ENCODE assay signal across 8 mouse cellular contexts in the genomic region with DNA sequence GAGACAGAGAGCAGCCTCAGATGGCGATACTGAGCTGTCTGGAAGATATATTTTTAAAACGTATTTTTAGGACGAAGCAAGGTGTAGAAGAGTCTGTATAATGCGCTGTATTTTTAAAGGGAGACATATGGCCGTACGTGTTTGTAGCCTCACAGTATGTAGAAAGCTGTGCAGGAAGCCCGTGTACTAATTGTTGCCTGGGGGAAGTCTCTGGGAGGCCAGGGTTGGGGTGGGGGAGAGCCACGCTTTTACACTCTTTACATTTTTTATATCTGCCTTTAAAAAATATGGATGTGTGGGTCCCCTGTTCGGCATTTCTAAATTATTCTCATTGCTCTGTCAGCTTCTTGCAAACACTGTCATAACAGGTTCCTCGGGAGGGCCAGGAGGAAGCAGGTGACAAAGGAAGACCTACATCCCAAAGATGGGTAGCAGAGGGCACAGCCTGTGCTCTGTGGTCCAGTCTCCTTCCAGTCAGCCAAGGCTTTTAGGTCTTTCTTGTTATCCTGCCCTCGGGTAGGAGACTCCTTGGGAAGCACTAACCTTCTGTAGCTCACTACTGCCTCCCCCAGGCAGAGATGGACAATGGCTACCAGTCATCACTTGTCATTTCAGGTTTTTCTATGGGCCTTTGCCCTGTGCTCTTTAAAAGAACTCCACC.
A peak's percentile ranks its signal among the peaks of the same experiment; 100 is the strongest.
DNase-seq lines count a peak whose midpoint lies in the region; ATAC-seq and TF ChIP-seq lines count a peak whose summit lies in the region.

No protein-coding gene starts in this region.

- no peak overlapping the region for H3K4me2 ChIP-seq in hindbrain, embryonic 12.5 days (replicated peaks)

- H3K4me3 ChIP-seq in E14TG2a.4 (replicated peaks; ENCODE audit: low read length), result no peak overlapping the region
- no peak overlapping the region for H3K4me3 ChIP-seq in hindbrain, embryonic 12.5 days

- no peak overlapping the region for H3K9ac ChIP-seq in hindbrain, embryonic 12.5 days

- ATAC-seq in hindbrain, embryonic 12.5 days (ENCODE audit: low FRiP score), result peak; percentile 21; the same call in 1 of the 2 replicates

- H3K4me1 ChIP-seq in E14TG2a.4 (replicated peaks; ENCODE audit: low read depth, low read length), result no peaks in the 10 kb centered on the region
- H3K4me1 ChIP-seq in hindbrain, embryonic 12.5 days, result 0 out of 2 replicates have a peak, but pooled peaks cover 2% of the 10 kb centered on the region

- TF ChIP-seq CTCF in E14TG2a.4 (conservative IDR thresholded peaks at IDR 0.05; ENCODE audit: low read length), result peak; percentile 57

- peak; percentile 63 for DNase-seq in heart, postnatal 4 days
- DNase-seq in heart, adult 11 months, result no peak
- DNase-seq in adrenal gland, postnatal 10 days, result peak; percentile 66
- peak; percentile 76 for DNase-seq in mesoderm, embryonic 11.5 days (ENCODE audit: low read depth, low spot score)
- no peak for DNase-seq in spleen, postnatal 10 days (ENCODE audit: low spot score in 2 of 2)
- DNase-seq in c-Kit-positive CD71-positive TER-119-positive erythroid progenitor cells, embryonic 14.5 days (ENCODE audit: low spot score), result no peak

- peaks cover 21% of the 10 kb centered on the region for H3K27me3 ChIP-seq in E14TG2a.4 (ENCODE audit: insufficient read depth, low read length)
- no peaks in the 10 kb centered on the region for H3K27me3 ChIP-seq in hindbrain, embryonic 12.5 days

- WGBS in hindbrain, embryonic 12.5 days, result 75% methylated on average over 11 of the region's 11 CpGs

- no peaks in the 10 kb centered on the region for H3K36me3 ChIP-seq in E14TG2a.4 (ENCODE audit: insufficient read depth, low read length)
- no peaks in the 10 kb centered on the region for H3K36me3 ChIP-seq in hindbrain, embryonic 12.5 days

- H3K9me3 ChIP-seq in E14TG2a.4 (ENCODE audit: low read length), result peaks cover 22% of the 10 kb centered on the region
- no peaks in the 10 kb centered on the region for H3K9me3 ChIP-seq in hindbrain, embryonic 12.5 days (replicated peaks)

- no peak overlapping the region for H3K27ac ChIP-seq in hindbrain, embryonic 12.5 days

Comparison
In these comparisons a context has a peak if more than half of its experiments do, and no peak if none do; other contexts are left out.
1. DNase-seq: peak in heart, postnatal 4 days (single experiment), adrenal gland, postnatal 10 days (single experiment) and mesoderm, embryonic 11.5 days (single experiment); none in heart, adult 11 months (single experiment), spleen, postnatal 10 days (0 of 2) and c-Kit-positive CD71-positive TER-119-positive erythroid progenitor cells, embryonic 14.5 days (single experiment).